Mouse (Mus musculus): ENCODE data around the gene Chrdl1.

DNA sequence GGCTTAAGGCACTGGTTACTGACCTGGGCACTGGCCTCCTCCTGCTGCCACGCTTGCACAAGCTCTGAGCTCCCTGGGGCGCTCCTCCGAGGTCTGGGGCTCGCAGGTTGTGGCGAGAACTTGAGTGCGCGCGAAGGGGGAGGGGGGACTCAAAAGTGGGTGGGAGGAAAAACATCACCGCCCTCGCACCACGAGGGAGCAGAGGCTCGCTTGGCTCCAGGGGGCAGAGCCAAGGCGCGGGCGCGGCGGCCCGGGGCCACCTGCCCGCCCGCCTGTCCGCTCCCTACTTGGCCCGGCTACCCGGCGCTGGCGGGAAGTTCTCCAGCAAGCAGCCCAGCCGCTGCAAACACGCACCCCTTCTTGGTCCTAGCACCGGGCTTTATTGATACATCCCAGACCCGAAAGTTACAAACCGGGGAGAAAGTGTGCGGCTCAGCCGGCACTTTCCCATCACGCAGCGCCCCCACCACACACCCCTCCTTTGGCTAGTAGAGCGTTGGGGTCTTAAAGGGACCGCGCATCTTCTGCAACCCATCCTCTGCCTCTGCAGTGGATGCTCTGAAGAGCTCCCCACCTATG, at the start of gene Chrdl1:
- TF ChIP-seq CTCF (IDR thresholded peaks at IDR 0.05; ENCODE audit: low read depth): no peak
- TF ChIP-seq EP300 (IDR thresholded peaks at IDR 0.05; ENCODE audit: low read depth): no peak
